Mouse (Mus musculus): ENCODE measurements around the gene Igsf3. TPM values are rescaled to one million over a fixed set of nuclear protein-coding genes. Genes with fewer than 3 reads are reported as not detected.

The Igsf3 gene
- polyA plus RNA-seq (2015; fragmentation: Illumina TruSeq; extraction: RNeasy Lipid Tissue Mini Kit (QIAGEN cat#74804); ENCODE audit: insufficient read depth, low replicate concordance): 1.7 TPM

GRCm38 (mm10) chr3:101376538-101377247 lies at the start of gene Igsf3:
TSS of gene Igsf3 (plus strand) at chr3:101377083.

Other genes with a start within 250 kb of the Igsf3 start
- gene Cd2, start 89.1 kb upstream of the Igsf3 start, polyA plus RNA-seq (2015; fragmentation: Illumina TruSeq; extraction: RNeasy Lipid Tissue Mini Kit (QIAGEN cat#74804); ENCODE audit: insufficient read depth, low replicate concordance): 265 TPM
- 107 TPM for gene Atp1a1, start 227.6 kb downstream of the Igsf3 start, polyA plus RNA-seq (2015; fragmentation: Illumina TruSeq; extraction: RNeasy Lipid Tissue Mini Kit (QIAGEN cat#74804); ENCODE audit: insufficient read depth, low replicate concordance)

Measured in spleen, adult 10 weeks (tissue).